Mouse (Mus musculus) heart, embryonic 11.5 days (tissue): Measurements from ENCODE around the gene Ptprr. TPM values are rescaled to one million over a fixed set of nuclear protein-coding genes. Genes with fewer than 3 reads are reported as not detected.

Experiments used
- ATAC-seq: fragments of 200-750 bp; cut with Nextera tagmentation; replicated peaks from 2 replicates; pipeline ENCODE4 v1.8.0; 2017; ENCODE audit warnings: moderate library complexity; ENCODE audit not compliant: insufficient number of reproducible peaks, low FRiP score, low TSS enrichment
- H3K27ac ChIP-seq: fragments of 300-500 bp; sonication (generic); 2 replicates; pipeline ENCODE4 v1.5.1; 2014; ENCODE audit warnings: mild to moderate bottlenecking, low read depth, low read length
- H3K27me3 ChIP-seq: fragments of 300-500 bp; sonication (generic); 2 replicates; pipeline ENCODE4 v1.6.1; 2014; ENCODE audit warnings: mild to moderate bottlenecking, low read length, mixed read lengths; ENCODE audit not compliant: control insufficient read depth, insufficient read depth
- H3K36me3 ChIP-seq: fragments of 300-500 bp; sonication (generic); 2 replicates; pipeline ENCODE4 v1.6.1; 2014; ENCODE audit warnings: mild to moderate bottlenecking, low read length, moderate library complexity, mixed read lengths; ENCODE audit not compliant: control insufficient read depth, insufficient read depth
- H3K4me1 ChIP-seq: fragments of 300-500 bp; sonication (generic); 2 replicates; pipeline ENCODE4 v1.6.1; 2014; ENCODE audit warnings: low read length; ENCODE audit not compliant: control insufficient read depth, insufficient read depth
- H3K4me2 ChIP-seq: fragments of 300-500 bp; sonication (generic); 2 replicates; pipeline ENCODE4 v1.6.1; 2014; ENCODE audit warnings: mild to moderate bottlenecking, moderate library complexity
- H3K4me3 ChIP-seq: fragments of 300-500 bp; sonication (generic); 2 replicates; pipeline ENCODE4 v1.5.1; 2014; ENCODE audit warnings: low read depth, low read length
- H3K9ac ChIP-seq: fragments of 300-500 bp; sonication (generic); 2 replicates; pipeline ENCODE4 v1.6.1; 2014; ENCODE audit warnings: mild to moderate bottlenecking, low read depth, low read length, moderate library complexity
- H3K9me3 ChIP-seq: fragments of 300-500 bp; sonication (generic); replicated peaks from 2 replicates; pipeline ENCODE4 v1.6.1; 2016; ENCODE audit warnings: low read length; ENCODE audit not compliant: control insufficient read depth
- WGBS: fragments of 180-500 bp; shearing (Covaris S2); extraction: QIAGEN DNeasy Blood & Tissue Kit; methylation state at CpG from one replicate; pipeline ENCODE4 v1.1.7; 2014; ENCODE audit not compliant: insufficient replicate concordance; 5-methylcytosine and 5-hydroxymethylcytosine counted together
- polyA plus RNA-seq: library from polyadenylated mRNA; unstranded; fragments of >200 nt; fragmentation: Nextera tagmentation; extraction: Ambion mirVana; gene quantifications from 2 replicates; pipeline ENCODE4 v1.2.1, GENCODE M21; 2014

Ptprr gene
- polyA plus RNA-seq, 1 experiment from 2014 or later, result 0.63 TPM

GRCm38 (mm10) chr10:116206449-116206848 lies 188.4 kb downstream of the Ptprr start:
- Histone ChIP-seq H3K9ac (no peak overlapping the region), H3K27ac (no peak overlapping the region), H3K4me3 (no peak overlapping the region), H3K9me3 (no peaks in the 10 kb centered on the region), H3K36me3 (no peaks in the 10 kb centered on the region), H3K27me3 (no peaks in the 10 kb centered on the region), H3K4me1 (no peaks in the 10 kb centered on the region), H3K4me2 (no peak overlapping the region)
- WGBS, result 70% methylated on average over 11 of the region's 11 CpGs
- ATAC-seq, result no peak

- no peak for ATAC-seq
Measured at GRCm38 (mm10) chr10:116207987-116208726, 190.1 kb downstream of the Ptprr start.

GRCm38 (mm10) chr10:116208727-116209115 lies 190.7 kb downstream of the Ptprr start:
- no peaks in the 10 kb centered on the region for H3K4me1 ChIP-seq
- H3K27me3 ChIP-seq, result no peaks in the 10 kb centered on the region
- H3K9me3 ChIP-seq, result no peaks in the 10 kb centered on the region
- no peak overlapping the region for H3K4me3 ChIP-seq
- 20% methylated on average over 9 of the region's 9 CpGs for WGBS
- H3K9ac ChIP-seq, result no peak overlapping the region
- ATAC-seq, result 0 out of 2 replicates have a peak, but pooled peaks have one; percentile 7
- no peaks in the 10 kb centered on the region for H3K36me3 ChIP-seq
- H3K27ac ChIP-seq, result no peak overlapping the region
- peak overlapping the region; percentile 50 for H3K4me2 ChIP-seq

More at GRCm38 (mm10) chr10:116207987-116208726, 190.1 kb downstream of the Ptprr start:
- H3K4me3 ChIP-seq, result no peak overlapping the region
- H3K27me3 ChIP-seq, result no peaks in the 10 kb centered on the region
- no peak overlapping the region; the same call in 1 of the 2 replicates for H3K9ac ChIP-seq
- no peaks in the 10 kb centered on the region for H3K4me1 ChIP-seq
- H3K27ac ChIP-seq, result no peak overlapping the region
- no peaks in the 10 kb centered on the region for H3K9me3 ChIP-seq
- 6% methylated on average over 9 of the region's 9 CpGs for WGBS
- peak overlapping the region; percentile 50 for H3K4me2 ChIP-seq
- H3K36me3 ChIP-seq, result no peaks in the 10 kb centered on the region

- Histone ChIP-seq H3K4me2 (no peak overlapping the region), H3K9ac (no peak overlapping the region), H3K9me3 (no peaks in the 10 kb centered on the region), H3K36me3 (no peaks in the 10 kb centered on the region), H3K4me3 (no peak overlapping the region), H3K4me1 (no peaks in the 10 kb centered on the region), H3K27ac (no peak overlapping the region), H3K27me3 (no peaks in the 10 kb centered on the region)
- no peak for ATAC-seq
- 10% methylated on average over 3 of the region's 3 CpGs for WGBS
Measured at GRCm38 (mm10) chr10:116212127-116212526, 194.1 kb downstream of the Ptprr start.

- no peak overlapping the region for H3K4me3 ChIP-seq
- no peak overlapping the region for H3K27ac ChIP-seq
- no peaks in the 10 kb centered on the region for H3K36me3 ChIP-seq
- no peaks in the 10 kb centered on the region for H3K4me1 ChIP-seq
- H3K27me3 ChIP-seq, result no peaks in the 10 kb centered on the region
- no peak overlapping the region for H3K4me2 ChIP-seq
- 79% methylated on average over 12 of the region's 12 CpGs for WGBS
- H3K9me3 ChIP-seq, result no peaks in the 10 kb centered on the region
- no peak overlapping the region for H3K9ac ChIP-seq
- no peak for ATAC-seq
Measured at GRCm38 (mm10) chr10:116220336-116221118, 202.5 kb downstream of the Ptprr start.

GRCm38 (mm10) chr10:116235299-116235698 lies 217.3 kb downstream of the Ptprr start:
- Histone ChIP-seq H3K27ac (no peak overlapping the region), H3K9me3 (no peaks in the 10 kb centered on the region), H3K27me3 (no peaks in the 10 kb centered on the region), H3K4me2 (no peak overlapping the region), H3K36me3 (no peaks in the 10 kb centered on the region), H3K4me1 (no peaks in the 10 kb centered on the region), H3K9ac (no peak overlapping the region), H3K4me3 (no peak overlapping the region)
- ATAC-seq, result no peak
- 47% methylated on average over 5 of the region's 5 CpGs for WGBS

GRCm38 (mm10) chr10:116242200-116242599 lies 224.2 kb downstream of the Ptprr start:
- ATAC-seq, result no peak
- Histone ChIP-seq H3K27ac (no peak overlapping the region), H3K36me3 (no peaks in the 10 kb centered on the region), H3K9me3 (no peaks in the 10 kb centered on the region), H3K4me1 (no peaks in the 10 kb centered on the region), H3K27me3 (no peaks in the 10 kb centered on the region), H3K4me2 (no peak overlapping the region), H3K4me3 (no peak overlapping the region), H3K9ac (no peak overlapping the region)
- WGBS, result 72% methylated on average over 7 of the region's 7 CpGs

GRCm38 (mm10) chr10:116243373-116243772 lies 225.4 kb downstream of the Ptprr start:
- ATAC-seq, result no peak
- Histone ChIP-seq H3K9me3 (no peaks in the 10 kb centered on the region), H3K36me3 (no peaks in the 10 kb centered on the region), H3K27me3 (no peaks in the 10 kb centered on the region), H3K4me3 (no peak overlapping the region), H3K9ac (no peak overlapping the region), H3K27ac (no peak overlapping the region), H3K4me2 (no peak overlapping the region), H3K4me1 (no peaks in the 10 kb centered on the region)
- WGBS, result 40% methylated on average over 7 of the region's 7 CpGs
